Mouse (Mus musculus) gastrocnemius, adult 2 months (tissue): ENCODE results near the gene Ralgps2. TPM values are rescaled to one million over a fixed set of nuclear protein-coding genes. Genes with fewer than 3 reads are reported as not detected.
A peak's percentile ranks its signal among the peaks of the same experiment; 100 is the strongest.

ENCODE experiments used
- DNase-seq: peaks from one replicate; pipeline ENCODE4 v3.0.0; 2022
- H3K27ac ChIP-seq: fragments of 200-600 bp; 2 replicates; pipeline ENCODE4 v1.8.1; 2022; ENCODE audit warnings: mild to moderate bottlenecking
- H3K4me3 ChIP-seq: fragments of 200-600 bp; 2 replicates; pipeline ENCODE4 v1.8.1; 2022; ENCODE audit warnings: mild to moderate bottlenecking, moderate library complexity
- CTCF ChIP-seq: fragments of 200-600 bp; IDR thresholded peaks from 2 replicates; pipeline ENCODE4 v1.8.1; 2022; ENCODE audit warnings: antibody characterized with exemption, mild to moderate bottlenecking, moderate library complexity
- intact Hi-C: fragments of 180-260 bp; cut with DNase I; formaldehyde crosslinking; loops from one replicate; pipeline ENCODE4 v1.15.1; 2025
- total RNA-seq, 2 experiments: library from RNA; stranded (reverse); gene quantifications; 2 replicates each; pipeline ENCODE4 v1.2.3; 2021

Gene Ralgps2
- total RNA-seq, 2 experiments from 2014 or later, result 1.5 to 1.9 TPM

GRCm38 (mm10) chr1:156864240-156864639 lies 75.2 kb downstream of the Ralgps2 start:
- intact Hi-C loops, result no loop called here
- H3K4me3 ChIP-seq, result no peak overlapping the region
- no peak overlapping the region for H3K27ac ChIP-seq
- DNase-seq, result no peak
- TF ChIP-seq CTCF, result no peak

DNA sequence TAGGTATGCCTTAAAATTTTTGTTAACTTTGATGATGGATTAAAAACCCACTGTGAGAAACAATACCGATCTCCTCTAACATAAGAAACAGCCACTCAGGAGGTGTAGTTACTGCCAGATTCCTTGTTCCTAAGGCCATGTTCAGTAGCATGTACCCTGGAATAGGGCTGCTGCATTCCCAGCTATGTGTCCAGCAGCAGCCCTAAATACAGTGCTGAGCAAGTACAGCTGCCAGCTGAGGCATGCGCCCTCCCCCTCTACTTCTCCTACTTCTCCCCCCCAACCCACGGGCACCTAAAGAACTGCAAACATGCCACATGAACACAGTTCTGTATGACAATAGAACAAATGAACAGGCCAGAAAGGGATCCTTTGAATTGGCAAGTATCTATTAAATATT lies 75.7 kb downstream of the Ralgps2 start:
- Histone ChIP-seq H3K27ac (no peak overlapping the region), H3K4me3 (no peak overlapping the region)
- DNase-seq, result no peak
- intact Hi-C loops, result no loop called here
- TF ChIP-seq CTCF, result no peak

DNA sequence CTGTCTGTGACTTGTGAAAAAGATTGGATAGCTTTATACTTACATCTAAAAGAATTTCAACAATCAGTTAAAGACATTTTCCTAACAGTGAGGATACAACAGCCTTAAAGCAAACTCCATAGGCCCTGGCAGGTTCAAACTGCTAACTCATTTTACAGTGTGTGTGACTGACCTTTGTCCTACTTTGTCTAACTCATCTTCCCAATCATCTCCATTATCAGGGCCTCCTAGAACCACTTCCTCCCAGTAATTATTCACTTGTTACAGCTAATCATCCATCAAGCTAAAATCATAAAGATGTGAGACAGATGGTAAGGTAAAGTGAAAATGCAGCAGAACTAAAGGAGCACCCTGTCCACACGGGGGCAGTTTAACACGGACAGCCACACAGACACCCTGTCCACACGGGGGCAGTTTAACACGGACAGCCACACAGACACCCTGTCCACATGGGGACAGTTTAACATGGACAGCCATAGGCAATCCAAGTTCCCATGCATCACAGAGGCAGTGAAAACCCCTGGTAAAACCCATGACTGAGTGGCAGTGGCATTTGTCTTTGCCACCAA lies 77.9 kb downstream of the Ralgps2 start:
- Histone ChIP-seq H3K4me3 (no peak overlapping the region), H3K27ac (no peak overlapping the region)
- no peak for DNase-seq
- TF ChIP-seq CTCF, result peak; percentile 46
- intact Hi-C loops, result no loop called here

DNA sequence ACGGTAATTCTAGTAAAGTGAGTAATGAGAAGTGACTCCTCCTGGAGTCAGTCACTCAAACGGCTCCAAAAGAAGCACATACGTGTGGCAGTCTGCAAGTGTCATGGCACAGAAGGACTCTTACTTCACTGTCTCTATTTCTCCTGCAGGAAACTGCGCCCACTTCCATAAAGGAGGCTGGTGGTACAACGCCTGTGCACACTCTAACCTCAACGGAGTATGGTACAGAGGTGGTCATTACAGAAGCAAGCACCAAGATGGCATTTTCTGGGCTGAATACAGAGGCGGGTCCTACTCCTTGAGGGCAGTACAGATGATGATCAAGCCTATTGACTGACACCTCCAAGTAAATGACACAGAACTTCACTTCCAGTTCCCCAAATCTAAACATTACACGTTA lies 79.2 kb downstream of the Ralgps2 start:
- no peak for TF ChIP-seq CTCF
- H3K4me3 ChIP-seq, result no peak overlapping the region
- no peak for DNase-seq
- intact Hi-C loops, result no loop called here
- H3K27ac ChIP-seq, result no peak overlapping the region

- 0 out of 2 replicates have a peak overlapping the region, but pooled peaks have one; percentile 15 for H3K4me3 ChIP-seq
- no peak overlapping the region for H3K27ac ChIP-seq
- DNase-seq, result no peak
- intact Hi-C loops, result no loop called here
- TF ChIP-seq CTCF, result no peak
These were observed 79.6 kb downstream of the Ralgps2 start for GRCm38 (mm10) chr1:156859711-156860250.

GRCm38 (mm10) chr1:156859156-156859555 lies 80.3 kb downstream of the Ralgps2 start:
- no peak for DNase-seq
- TF ChIP-seq CTCF, result no peak
- intact Hi-C loops, result no loop called here
- Histone ChIP-seq H3K27ac (no peak overlapping the region), H3K4me3 (no peak overlapping the region)

DNA sequence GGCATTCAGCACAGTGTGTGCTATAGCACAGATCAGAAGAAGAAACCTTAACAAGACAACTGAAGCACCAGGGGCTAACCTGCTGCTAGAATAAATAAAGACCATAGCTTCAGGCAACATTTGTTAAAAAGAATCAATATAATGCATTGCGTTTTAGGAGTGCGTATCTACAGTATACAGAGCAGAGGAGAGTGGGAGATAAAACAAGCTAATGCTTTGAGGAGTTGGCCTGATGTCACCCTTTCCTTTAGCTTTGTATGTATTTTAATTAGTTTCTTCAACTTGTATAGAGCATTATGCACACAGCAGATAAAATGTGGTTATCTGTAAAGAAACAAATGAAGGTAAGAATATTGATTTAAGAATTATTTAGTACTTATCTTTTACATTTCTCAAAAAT lies 82.8 kb downstream of the Ralgps2 start:
- Histone ChIP-seq H3K27ac (no peak overlapping the region), H3K4me3 (no peak overlapping the region)
- no peak for DNase-seq
- intact Hi-C loops, result no loop called here
- TF ChIP-seq CTCF, result no peak

DNA sequence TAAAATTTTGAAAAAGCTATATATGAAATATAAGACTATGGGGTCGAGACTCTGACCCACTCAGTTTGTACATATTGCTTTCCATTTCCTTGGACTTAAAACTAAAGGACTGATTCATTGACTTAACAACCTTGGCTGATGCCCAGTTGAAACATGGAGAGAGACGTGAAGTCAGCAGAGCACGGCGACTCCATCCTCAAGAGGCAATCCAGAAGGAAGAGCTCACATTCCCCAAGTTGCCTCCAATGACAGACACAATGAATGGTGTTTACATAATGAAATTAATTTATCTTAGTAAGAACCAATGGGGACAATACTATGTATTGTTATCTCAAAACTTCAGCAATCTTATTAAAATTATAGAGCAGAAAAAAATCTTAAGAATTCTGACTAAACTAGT lies 84.9 kb downstream of the Ralgps2 start:
- DNase-seq, result no peak
- intact Hi-C loops, result no loop called here
- no peak overlapping the region for H3K27ac ChIP-seq
- TF ChIP-seq CTCF, result no peak
- no peak overlapping the region for H3K4me3 ChIP-seq

DNA sequence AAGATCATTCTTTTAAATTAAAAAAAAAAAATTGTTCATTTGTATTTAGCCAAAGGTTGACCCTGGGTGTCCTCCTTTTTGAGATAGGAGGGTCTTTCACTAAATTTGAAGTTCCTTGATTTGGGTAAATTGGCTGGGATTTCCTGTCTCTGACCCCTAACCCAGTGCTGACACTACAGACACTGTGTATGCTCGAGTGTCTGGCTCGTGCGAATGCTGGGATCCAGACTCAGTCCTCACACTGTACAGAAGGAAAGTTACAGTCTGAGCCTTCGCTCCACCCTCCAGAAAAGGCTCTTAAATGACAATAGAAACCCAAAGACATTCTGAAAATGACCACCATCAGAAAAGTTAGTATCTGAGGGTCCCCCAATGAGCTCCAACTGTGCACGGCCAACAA lies 86.6 kb downstream of the Ralgps2 start:
- intact Hi-C loops, result no loop called here
- Histone ChIP-seq H3K27ac (no peak overlapping the region), H3K4me3 (no peak overlapping the region)
- no peak for TF ChIP-seq CTCF
- no peak for DNase-seq

DNA sequence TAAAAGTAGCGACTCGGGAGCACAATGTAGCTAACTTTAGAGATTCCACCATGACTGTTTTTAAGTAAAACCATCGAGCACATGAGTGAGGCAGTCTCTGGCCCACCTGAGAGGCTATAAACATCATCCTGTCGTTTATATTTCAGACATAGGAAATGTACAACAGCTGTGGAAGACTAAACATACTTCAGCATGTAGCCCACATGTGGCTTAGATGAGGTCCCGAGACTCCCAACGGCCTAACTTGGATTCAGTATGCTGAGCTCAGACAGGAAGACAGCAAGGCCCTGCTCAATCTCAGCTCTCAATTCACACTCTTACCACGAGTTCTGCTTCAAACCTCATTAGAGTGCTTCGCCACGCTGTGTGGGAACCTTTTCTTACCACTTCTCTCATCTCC lies 87.0 kb downstream of the Ralgps2 start:
- Histone ChIP-seq H3K27ac (0 out of 2 replicates have a peak overlapping the region, but pooled peaks have one; percentile 10), H3K4me3 (no peak overlapping the region)
- DNase-seq, result no peak
- TF ChIP-seq CTCF, result no peak
- intact Hi-C loops, result no loop called here

DNA sequence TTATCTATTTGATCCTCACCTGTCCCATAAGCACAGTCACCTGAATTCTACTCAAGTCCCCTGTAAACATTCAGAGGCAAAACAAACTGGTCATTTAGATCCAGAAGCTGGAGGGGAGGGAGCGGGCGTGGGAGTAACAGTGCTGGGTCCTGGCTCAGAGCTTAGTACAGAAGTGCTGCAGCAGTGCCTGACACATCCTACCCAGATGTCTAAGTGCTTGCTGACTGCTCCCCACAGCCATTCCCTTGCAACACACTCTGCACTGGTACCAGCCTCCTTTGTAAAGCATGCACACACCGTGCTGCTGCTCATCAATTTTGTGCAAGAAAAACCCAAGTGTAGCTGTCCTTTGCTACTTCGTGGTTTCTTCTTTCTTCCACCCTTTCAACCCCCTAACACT lies 92.3 kb downstream of the Ralgps2 start:
- intact Hi-C loops, result no loop called here

GRCm38 (mm10) chr1:156841625-156842339 lies 97.6 kb downstream of the Ralgps2 start:
- Histone ChIP-seq H3K4me3 (peak overlapping the region; percentile 72), H3K27ac (peak overlapping the region; percentile 81)
- no peak for TF ChIP-seq CTCF
- intact Hi-C loops, result no loop called here
- no peak for DNase-seq

More for the DNA sequence above, 92.3 kb downstream of the Ralgps2 start:
- DNase-seq, result no peak
- TF ChIP-seq CTCF, result no peak
- H3K4me3 ChIP-seq, result no peak overlapping the region
- no peak overlapping the region for H3K27ac ChIP-seq

- peak overlapping the region; percentile 72 for H3K4me3 ChIP-seq
- peak; percentile 64 for DNase-seq
- TF ChIP-seq CTCF, result no peak
- intact Hi-C loops, result loop anchor here (5.0 kb wide), 1 partner anchor 56 kb away; no protein-coding TSS in a partner anchor
- peak overlapping the region; percentile 81 for H3K27ac ChIP-seq
These were observed 100.7 kb downstream of the Ralgps2 start for GRCm38 (mm10) chr1:156838695-156839094.
